Mouse (Mus musculus) megakaryocyte, embryonic 14.5 days (primary cell): Measurements from ENCODE around the gene Gm17651. TPM values are rescaled to one million over a fixed set of nuclear protein-coding genes. Genes with fewer than 3 reads are reported as not detected.
A peak's percentile ranks its signal among the peaks of the same experiment; 100 is the strongest.

Source experiments
- H3K27me3 ChIP-seq: replicated peaks from 2 replicates; pipeline ENCODE3; 2012; ENCODE audit warnings: inconsistent platforms
- H3K36me3 ChIP-seq: replicated peaks from 2 replicates; pipeline ENCODE3; 2012; ENCODE audit warnings: low read length, inconsistent platforms, mixed read lengths
- H3K4me1 ChIP-seq: 2 replicates; pipeline ENCODE4 v1.6.1; 2012; ENCODE audit warnings: inconsistent platforms
- H3K4me3 ChIP-seq: replicated peaks from 2 replicates; pipeline ENCODE3; 2012; ENCODE audit warnings: moderate library complexity, mild to moderate bottlenecking, inconsistent platforms
- H3K9me3 ChIP-seq: 2 replicates; pipeline ENCODE4 v1.6.1; 2012; ENCODE audit warnings: inconsistent platforms
- FLI1 ChIP-seq: IDR thresholded peaks from 2 replicates; pipeline ENCODE4 v1.6.1; 2012; ENCODE audit warnings: low read length, inconsistent platforms, mixed read lengths
- GATA1 ChIP-seq: IDR thresholded peaks from 3 replicates; pipeline ENCODE4 v1.6.1; 2012; ENCODE audit warnings: mixed read lengths, low read length, inconsistent platforms, borderline replicate concordance
- polyA plus RNA-seq: library from polyadenylated mRNA; stranded (reverse); fragments of >175 nt; gene quantifications from 2 replicates; pipeline ENCODE4 v1.2.3, GENCODE M21; 2012; ENCODE audit warnings: low replicate concordance; ENCODE audit not compliant: insufficient read depth

Gene Gm17651
- polyA plus RNA-seq, 1 experiment: not detected

DNA sequence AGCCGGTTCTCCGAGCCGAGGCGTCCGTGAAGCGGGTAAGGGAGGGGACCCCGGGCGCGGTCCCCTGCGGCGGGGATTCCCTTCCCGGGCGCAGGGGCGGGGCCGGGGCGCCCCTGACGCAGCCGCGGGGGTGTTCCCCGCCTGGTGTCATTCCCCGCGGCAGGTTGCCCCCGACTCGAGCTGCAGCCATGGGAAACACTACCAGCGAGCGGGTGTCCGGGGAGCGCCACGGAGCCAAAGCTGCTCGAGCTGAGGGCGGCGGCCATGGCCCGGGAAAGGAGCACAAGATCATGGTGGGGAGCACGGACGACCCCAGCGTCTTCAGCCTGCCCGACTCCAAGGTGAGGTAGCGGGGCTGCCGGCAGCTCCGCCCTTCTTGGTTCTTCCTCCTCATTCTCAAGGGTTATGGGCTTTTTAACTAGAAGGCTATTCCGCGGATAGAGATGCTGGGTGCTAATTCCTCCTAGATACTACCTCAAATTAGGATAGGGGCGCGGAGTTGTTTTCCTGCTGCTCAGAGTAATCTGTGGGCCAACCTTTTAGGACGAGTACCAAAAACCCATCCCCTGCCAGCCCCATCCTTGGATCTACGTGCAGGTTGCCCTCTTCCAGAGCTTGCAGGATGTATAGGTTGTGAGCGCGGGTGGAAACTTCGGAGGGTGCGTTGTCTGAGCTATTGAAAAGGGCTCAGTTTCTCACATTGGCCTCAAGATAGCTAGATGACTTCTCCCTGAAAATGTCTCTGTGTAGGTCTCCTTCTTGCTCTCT lies 15.9 kb downstream of the Gm17651 start:
- TF ChIP-seq GATA1 (no peak), FLI1 (no peak)
- no peaks in the 10 kb centered on the region for H3K27me3 ChIP-seq
- H3K9me3 ChIP-seq: peaks cover 8% of the 10 kb centered on the region

DNA sequence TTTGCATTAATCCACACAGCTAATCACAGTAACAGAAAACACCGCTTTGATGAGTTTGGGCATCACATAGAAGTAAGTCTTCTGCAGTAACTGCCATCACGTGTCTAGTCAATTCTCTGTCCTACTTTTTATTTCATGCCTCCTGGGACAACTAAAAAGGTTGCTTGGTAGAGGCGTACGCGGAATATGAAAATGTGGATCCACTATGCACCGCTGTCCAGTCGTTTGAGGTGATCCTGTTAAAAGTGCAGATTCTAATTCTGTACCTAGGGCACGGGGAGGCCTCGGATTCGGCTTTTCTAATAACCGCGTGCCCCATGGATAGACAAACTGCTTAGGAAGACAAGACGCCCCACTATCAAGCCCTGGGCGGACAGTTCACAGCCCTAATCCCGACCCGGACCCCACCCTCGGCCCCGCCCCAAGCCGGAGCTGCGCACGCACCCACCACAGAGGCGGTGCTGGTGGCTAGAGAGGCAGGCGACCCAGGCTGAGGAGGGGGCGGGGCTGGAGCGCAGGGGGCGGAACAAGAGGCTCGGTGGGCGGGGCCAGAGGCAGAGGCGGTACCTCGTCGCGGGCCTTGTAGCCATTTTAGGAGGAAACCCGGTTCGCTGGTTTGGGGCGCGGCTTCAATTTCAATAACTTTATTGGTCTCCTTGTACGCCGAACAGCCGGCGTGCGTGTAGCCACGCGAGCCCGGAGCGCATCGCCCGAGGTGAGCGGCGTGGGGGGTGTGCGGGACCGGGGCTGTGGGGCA lies 16.7 kb downstream of the Gm17651 start, which contains the start of gene Prkab2:
Gene Prkab2, plus strand, starts transcription at position 539 of the 757 bp plus-strand sequence.
- TF ChIP-seq GATA1 (no peak), FLI1 (no peak)
- Histone ChIP-seq H3K4me3 (peak within 1 kb of the TSS; percentile 99), H3K9me3 (peaks cover 8% of the 10 kb centered on the region), H3K4me1 (peaks cover 46% of the 10 kb centered on the region), H3K36me3 (peaks cover 17% of the 10 kb centered on the region), H3K27me3 (no peaks in the 10 kb centered on the region)

More for the DNA sequence above, 15.9 kb downstream of the Gm17651 start:
- H3K4me1 ChIP-seq: peaks cover 47% of the 10 kb centered on the region
- peak overlapping the region; percentile 99 for H3K4me3 ChIP-seq
- peaks cover 24% of the 10 kb centered on the region for H3K36me3 ChIP-seq

DNA sequence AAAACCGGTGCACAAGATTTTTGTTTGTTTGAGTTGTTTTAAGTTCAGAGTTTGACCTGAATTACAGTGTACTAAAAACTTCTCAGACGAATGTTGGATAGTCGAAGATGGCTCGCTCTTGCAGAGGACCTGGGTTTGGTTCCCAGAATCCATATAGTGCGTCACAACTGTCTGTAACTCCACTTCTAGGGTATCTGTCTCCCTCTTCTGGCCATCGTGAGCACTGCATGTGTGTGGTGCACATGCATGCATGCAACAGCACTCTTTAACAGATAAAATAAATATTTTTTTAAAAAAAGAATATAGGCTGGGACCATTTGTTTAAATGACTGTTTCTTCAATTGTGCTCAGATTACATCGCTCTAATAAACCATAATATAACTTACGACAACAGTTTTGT lies 19.6 kb downstream of the Gm17651 start:
- Histone ChIP-seq H3K9me3 (peaks cover 8% of the 10 kb centered on the region), H3K36me3 (no peaks in the 10 kb centered on the region), H3K4me3 (no peak overlapping the region), H3K4me1 (peaks cover 21% of the 10 kb centered on the region), H3K27me3 (no peaks in the 10 kb centered on the region)
- TF ChIP-seq FLI1: no peak
- TF ChIP-seq GATA1: no peak

DNA sequence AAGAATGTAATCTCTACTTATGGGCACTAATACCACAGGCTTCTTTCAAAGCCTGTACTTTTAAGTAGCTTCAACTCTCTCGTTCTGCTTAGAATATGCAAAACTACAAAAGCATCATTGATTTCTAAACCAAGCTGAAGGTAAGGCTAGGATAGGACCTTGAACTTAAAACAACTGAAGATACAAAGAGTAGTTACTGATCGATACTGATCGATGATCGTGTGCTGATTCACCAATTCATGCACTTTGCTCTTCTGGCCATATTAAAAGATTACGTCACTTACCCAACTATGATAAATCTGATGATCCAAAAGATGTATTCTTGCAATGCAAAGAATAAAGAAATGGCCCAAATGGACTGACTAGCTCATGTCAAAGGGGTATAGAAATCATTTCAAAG lies 20.7 kb downstream of the Gm17651 start:
- no peak overlapping the region for H3K4me3 ChIP-seq
- H3K27me3 ChIP-seq: no peaks in the 10 kb centered on the region
- TF ChIP-seq FLI1 (no peak), GATA1 (no peak)
- peaks cover 10% of the 10 kb centered on the region for H3K4me1 ChIP-seq
- peaks cover 8% of the 10 kb centered on the region for H3K9me3 ChIP-seq
- H3K36me3 ChIP-seq: no peaks in the 10 kb centered on the region

DNA sequence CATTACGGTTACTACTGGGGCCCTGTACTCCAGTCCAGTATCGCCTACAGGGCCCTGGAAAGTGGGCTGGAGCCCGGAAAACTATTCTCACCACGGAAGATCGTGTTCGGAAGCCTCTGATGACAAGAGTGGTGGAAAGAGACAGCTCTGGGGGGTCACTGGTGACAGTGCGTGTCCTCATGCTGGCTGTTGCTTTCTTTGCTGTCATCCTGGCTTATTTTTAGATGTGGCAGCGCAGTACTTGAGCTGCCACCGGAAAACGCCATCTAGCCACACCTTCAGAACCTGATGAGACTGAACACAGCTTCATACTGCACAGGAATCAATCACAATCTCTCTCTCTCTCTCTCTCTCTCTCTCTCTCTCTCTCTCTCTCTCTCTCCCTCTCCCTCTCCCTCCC lies 22.9 kb downstream of the Gm17651 start:
- Histone ChIP-seq H3K9me3 (peaks cover 8% of the 10 kb centered on the region), H3K4me1 (no peaks in the 10 kb centered on the region), H3K27me3 (no peaks in the 10 kb centered on the region), H3K36me3 (no peaks in the 10 kb centered on the region), H3K4me3 (no peak overlapping the region)
- TF ChIP-seq FLI1: no peak

DNA sequence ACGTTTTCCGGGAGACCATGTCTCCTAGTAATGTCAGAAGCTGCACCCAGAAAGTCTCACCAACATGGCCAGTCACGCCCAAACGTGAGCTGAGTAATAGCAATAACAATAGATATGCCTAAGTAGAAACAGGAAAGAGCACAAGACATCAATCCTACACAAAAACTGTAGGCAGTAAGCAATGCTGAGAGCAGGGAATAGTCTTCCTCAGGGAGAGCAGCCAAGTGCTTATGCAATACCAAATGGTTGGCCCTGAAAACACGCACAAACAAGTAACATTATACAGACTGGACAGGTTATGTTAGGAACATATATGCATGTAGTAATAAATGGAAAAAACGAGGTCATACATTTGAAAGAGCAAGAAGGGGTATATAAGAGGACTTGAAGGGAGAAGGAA lies 25.0 kb downstream of the Gm17651 start:
- no peak for TF ChIP-seq FLI1
- TF ChIP-seq GATA1: no peak
- no peaks in the 10 kb centered on the region for H3K4me1 ChIP-seq
- no peaks in the 10 kb centered on the region for H3K36me3 ChIP-seq
- H3K27me3 ChIP-seq: no peaks in the 10 kb centered on the region
- no peak overlapping the region for H3K4me3 ChIP-seq
- H3K9me3 ChIP-seq: peaks cover 3% of the 10 kb centered on the region

DNA sequence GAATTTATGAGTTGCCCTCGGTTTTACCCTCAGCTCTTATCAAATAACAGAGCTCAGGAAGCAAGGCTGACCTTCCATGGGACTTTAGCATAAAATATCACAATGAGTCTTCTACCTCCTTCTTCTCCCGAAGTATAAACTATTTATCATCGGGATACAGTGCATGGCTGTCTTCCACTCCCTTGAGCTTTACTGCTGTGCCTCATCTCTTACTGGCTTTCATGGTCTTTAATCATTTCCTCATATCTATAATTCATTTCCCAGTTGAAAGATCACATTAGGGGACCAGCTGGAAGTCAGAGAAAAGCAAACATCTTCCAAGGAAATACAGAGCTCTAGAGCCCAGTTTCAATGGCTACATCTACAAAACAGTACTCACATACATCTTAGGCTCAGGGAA lies 25.5 kb downstream of the Gm17651 start:
- Histone ChIP-seq H3K4me3 (no peak overlapping the region), H3K4me1 (no peaks in the 10 kb centered on the region), H3K9me3 (no peaks in the 10 kb centered on the region), H3K36me3 (no peaks in the 10 kb centered on the region), H3K27me3 (no peaks in the 10 kb centered on the region)
- TF ChIP-seq FLI1: no peak

DNA sequence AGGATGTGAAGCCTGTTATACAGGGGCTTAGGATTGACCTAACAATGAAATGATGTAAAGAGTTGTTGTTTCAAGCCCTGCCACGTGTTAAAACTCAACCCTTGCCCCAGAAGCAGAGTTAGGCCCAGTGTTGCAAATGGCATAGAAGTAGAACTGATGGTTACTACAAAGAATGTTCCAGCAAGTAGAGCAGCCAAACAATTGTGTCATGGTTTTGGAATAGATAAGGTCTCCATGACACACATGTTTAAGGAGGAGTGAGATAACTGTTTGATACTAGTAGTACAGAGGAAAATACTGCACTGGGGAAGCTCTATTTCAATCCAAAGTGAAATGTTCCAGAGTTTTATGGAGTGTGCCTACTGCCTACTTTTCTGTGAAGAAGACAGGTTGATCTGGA lies 26.0 kb downstream of the Gm17651 start:
- H3K4me3 ChIP-seq: no peak overlapping the region
- no peaks in the 10 kb centered on the region for H3K27me3 ChIP-seq

DNA sequence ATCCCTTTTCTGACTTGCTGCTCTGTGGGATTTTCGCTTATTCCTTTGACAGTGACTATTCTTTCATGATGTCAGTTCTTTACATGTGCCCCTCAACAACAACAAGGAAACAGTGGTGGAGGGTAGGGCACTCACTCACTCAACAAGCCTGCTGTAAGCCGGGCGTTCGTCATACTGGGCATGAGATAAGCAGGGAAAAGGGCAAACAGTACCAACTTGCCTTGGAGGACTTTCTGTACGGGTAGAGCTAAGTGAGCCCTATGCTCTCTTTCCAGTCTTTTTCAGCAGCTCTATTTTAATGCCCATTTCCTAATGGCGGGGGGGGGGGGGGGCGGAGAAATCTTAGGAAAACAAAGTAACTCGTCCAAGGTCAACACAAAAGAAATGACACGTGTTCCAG lies 32.5 kb downstream of the Gm17651 start:
- Histone ChIP-seq H3K4me1 (no peaks in the 10 kb centered on the region), H3K4me3 (no peak overlapping the region), H3K27me3 (no peaks in the 10 kb centered on the region), H3K36me3 (no peaks in the 10 kb centered on the region), H3K9me3 (no peaks in the 10 kb centered on the region)
- no peak for TF ChIP-seq FLI1
- TF ChIP-seq GATA1: no peak

More for the DNA sequence above, 26.0 kb downstream of the Gm17651 start:
- TF ChIP-seq FLI1 (no peak), GATA1 (no peak)
- Histone ChIP-seq H3K9me3 (no peaks in the 10 kb centered on the region), H3K36me3 (no peaks in the 10 kb centered on the region), H3K4me1 (no peaks in the 10 kb centered on the region)

DNA sequence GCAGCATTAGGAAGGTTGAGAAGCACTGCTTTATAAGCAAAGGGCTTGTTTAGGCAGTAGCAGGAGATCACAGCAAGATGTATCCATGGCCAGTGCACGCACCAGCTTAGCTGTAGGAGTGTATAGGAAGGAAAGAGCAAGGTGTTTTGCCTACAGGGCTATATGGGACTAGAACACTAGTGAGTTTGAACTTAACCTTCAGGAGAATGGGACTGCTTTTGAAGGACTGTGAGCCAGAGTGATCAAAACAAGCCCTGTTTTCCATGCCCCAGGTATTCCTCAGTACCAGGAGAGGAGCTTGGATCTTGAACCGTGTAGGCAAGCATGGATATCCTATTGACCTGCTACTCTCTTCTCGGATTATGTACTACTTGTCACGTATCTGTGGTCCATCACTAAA lies 33.1 kb downstream of the Gm17651 start:
- Histone ChIP-seq H3K27me3 (no peaks in the 10 kb centered on the region), H3K36me3 (no peaks in the 10 kb centered on the region), H3K4me3 (no peak overlapping the region), H3K9me3 (no peaks in the 10 kb centered on the region), H3K4me1 (no peaks in the 10 kb centered on the region)
- TF ChIP-seq GATA1: no peak
- no peak for TF ChIP-seq FLI1
